In genomic region chr5:75933521-75934044, GRCm38 (mm10) we compare ENCODE assay signal across 8 mouse cellular contexts. TPM values are rescaled to one million over a fixed set of nuclear protein-coding genes. Genes with fewer than 3 reads are reported as not detected.
A peak's percentile ranks its signal among the peaks of the same experiment; 100 is the strongest.
DNase-seq lines count a peak whose midpoint lies in the region; ATAC-seq and TF ChIP-seq lines count a peak whose summit lies in the region.

No protein-coding gene starts in this region.

- 0 out of 2 replicates have a peak overlapping the region, but pooled peaks have one; percentile 11 for H3K27ac ChIP-seq in intestine, embryonic 14.5 days (ENCODE audit: low read depth)
- no peak overlapping the region for H3K27ac ChIP-seq in intestine, postnatal 0 days (ENCODE audit: low read depth, low read length)
- peak overlapping the region; percentile 79 for H3K27ac ChIP-seq in bone marrow macrophage, adult 2 months (ENCODE audit: insufficient read depth, low read depth, low read length)
- H3K27ac ChIP-seq in heart, embryonic 16.5 days (ENCODE audit: low read length): peak overlapping the region; percentile 68
- peak overlapping the region; percentile 59; the same call in 1 of the 2 replicates for H3K27ac ChIP-seq in limb, embryonic 15.5 days

- no peaks in the 10 kb centered on the region for H3K9me3 ChIP-seq in intestine, embryonic 14.5 days (ENCODE audit: control insufficient read depth, low read length)
- no peaks in the 10 kb centered on the region for H3K9me3 ChIP-seq in intestine, postnatal 0 days (ENCODE audit: control insufficient read depth)
- no peaks in the 10 kb centered on the region for H3K9me3 ChIP-seq in heart, embryonic 16.5 days (replicated peaks; ENCODE audit: control insufficient read depth, low read length)
- H3K9me3 ChIP-seq in limb, embryonic 15.5 days: no peaks in the 10 kb centered on the region

- no peak for TF ChIP-seq POLR2A in bone marrow macrophage, adult 2 months (IDR thresholded peaks at IDR 0.05; ENCODE audit: borderline replicate concordance, low read depth, low read length)

- H3K9ac ChIP-seq in intestine, embryonic 14.5 days (ENCODE audit: low read length): no peak overlapping the region
- H3K9ac ChIP-seq in intestine, postnatal 0 days (ENCODE audit: low read depth, low read length): no peak overlapping the region
- peak overlapping the region; percentile 4 for H3K9ac ChIP-seq in heart, embryonic 16.5 days (ENCODE audit: low read length)
- no peak overlapping the region for H3K9ac ChIP-seq in limb, embryonic 15.5 days

- H3K4me2 ChIP-seq in intestine, embryonic 14.5 days (ENCODE audit: low read length): no peak overlapping the region
- H3K4me2 ChIP-seq in intestine, postnatal 0 days (replicated peaks; ENCODE audit: low read depth): no peak overlapping the region
- H3K4me2 ChIP-seq in heart, embryonic 16.5 days (ENCODE audit: low read depth, low read length): peak overlapping the region; percentile 42
- 0 out of 2 replicates have a peak overlapping the region, but pooled peaks have one; percentile 12 for H3K4me2 ChIP-seq in limb, embryonic 15.5 days

- no peaks in the 10 kb centered on the region for H3K27me3 ChIP-seq in intestine, embryonic 14.5 days (replicated peaks; ENCODE audit: control insufficient read depth, insufficient read depth, low read length)
- H3K27me3 ChIP-seq in intestine, postnatal 0 days (replicated peaks; ENCODE audit: control insufficient read depth, insufficient read depth, low read length): no peaks in the 10 kb centered on the region
- H3K27me3 ChIP-seq in heart, embryonic 16.5 days (ENCODE audit: control insufficient read depth, insufficient read depth, low read length): no peaks in the 10 kb centered on the region
- no peaks in the 10 kb centered on the region for H3K27me3 ChIP-seq in limb, embryonic 15.5 days

- no peak for TF ChIP-seq CTCF in intestine, postnatal 0 days (IDR thresholded peaks at IDR 0.05; ENCODE audit: low read depth)
- TF ChIP-seq CTCF in bone marrow macrophage, adult 2 months (IDR thresholded peaks at IDR 0.05; ENCODE audit: low read depth, low read length): no peak

- no peak for ATAC-seq in intestine, embryonic 14.5 days (replicated peaks; ENCODE audit: low FRiP score, low TSS enrichment, low read depth)
- ATAC-seq in intestine, postnatal 0 days: no peak
- ATAC-seq in heart, embryonic 16.5 days (replicated peaks; ENCODE audit: extremely low read depth, insufficient read depth, low FRiP score): peak; percentile 76
- ATAC-seq in limb, embryonic 15.5 days (ENCODE audit: insufficient number of reproducible peaks, low FRiP score, low TSS enrichment, low read depth): peak; percentile 44; the same call in 1 of the 2 replicates
- no peak for ATAC-seq in erythroblast, adult 5-6 weeks (replicated peaks; ENCODE audit: low FRiP score, poor library complexity, severe bottlenecking)

- H3K4me1 ChIP-seq in intestine, embryonic 14.5 days (replicated peaks; ENCODE audit: control insufficient read depth, insufficient read depth, low read length): peaks cover 2% of the 10 kb centered on the region; the same call in 1 of the 2 replicates
- H3K4me1 ChIP-seq in intestine, postnatal 0 days (replicated peaks; ENCODE audit: control insufficient read depth, insufficient read depth, low read length): no peaks in the 10 kb centered on the region
- peaks cover 21% of the 10 kb centered on the region for H3K4me1 ChIP-seq in bone marrow macrophage, adult 2 months (ENCODE audit: control insufficient read depth, insufficient read depth, low read length)
- peaks cover 11% of the 10 kb centered on the region for H3K4me1 ChIP-seq in heart, embryonic 16.5 days (ENCODE audit: control insufficient read depth, insufficient read depth, low read length)
- H3K4me1 ChIP-seq in limb, embryonic 15.5 days: peaks cover 5% of the 10 kb centered on the region; the same call in 1 of the 2 replicates

- no peak for DNase-seq in intestine, embryonic 14.5 days (ENCODE audit: low spot score)
- peak; percentile 9 for DNase-seq in naive thymus-derived CD4-positive, alpha-beta T cell, adult 2 months (ENCODE audit: low read depth)
- DNase-seq in cerebellum, postnatal 36 days: no peak

- no peak overlapping the region for H3K4me3 ChIP-seq in intestine, embryonic 14.5 days (ENCODE audit: low read depth, low read length)
- no peak overlapping the region for H3K4me3 ChIP-seq in intestine, postnatal 0 days (ENCODE audit: low read depth, low read length)
- H3K4me3 ChIP-seq in bone marrow macrophage, adult 2 months (ENCODE audit: insufficient read depth, low read length): peak overlapping the region; percentile 47
- peak overlapping the region; percentile 13 for H3K4me3 ChIP-seq in heart, embryonic 16.5 days (ENCODE audit: low read length)
- H3K4me3 ChIP-seq in limb, embryonic 15.5 days: no peak overlapping the region

- H3K36me3 ChIP-seq in intestine, embryonic 14.5 days (ENCODE audit: control insufficient read depth, insufficient read depth, low read length): no peaks in the 10 kb centered on the region; the same call in 1 of the 2 replicates
- H3K36me3 ChIP-seq in intestine, postnatal 0 days (ENCODE audit: control insufficient read depth, insufficient read depth): peaks cover 3% of the 10 kb centered on the region; the same call in 1 of the 2 replicates
- no peaks in the 10 kb centered on the region for H3K36me3 ChIP-seq in heart, embryonic 16.5 days (ENCODE audit: control insufficient read depth, insufficient read depth)
- no peaks in the 10 kb centered on the region for H3K36me3 ChIP-seq in limb, embryonic 15.5 days

- 67% methylated on average over 20 of the region's 20 CpGs for WGBS in intestine, embryonic 14.5 days
- 70% methylated on average over 20 of the region's 20 CpGs for WGBS in intestine, postnatal 0 days
- WGBS in heart, embryonic 16.5 days: 44% methylated on average over 20 of the region's 20 CpGs
- WGBS in limb, embryonic 15.5 days: 56% methylated on average over 20 of the region's 20 CpGs

RNA-seq across cellular contexts. Expression of gene Kdr, which starts 44.7 kb away (rescaled TPM):
- 30.0 and 32.2 TPM in 2 replicates for polyA plus RNA-seq in intestine, embryonic 14.5 days (2014; fragmentation: Nextera tagmentation; extraction: Ambion mirVana)
- 10.4 and 11.6 TPM in 2 replicates for polyA plus RNA-seq in intestine, postnatal 0 days (2015; fragmentation: Nextera tagmentation; extraction: Ambion mirVana)
- polyA plus RNA-seq in bone marrow macrophage, adult 2 months (2012; ENCODE audit: insufficient read depth, insufficient read length, missing spikeins): 2.1 and 2.8 TPM in 2 replicates
- polyA plus RNA-seq in heart, embryonic 16.5 days (2015; fragmentation: Nextera tagmentation; extraction: Ambion mirVana): 38.5 and 46.2 TPM in 2 replicates
- polyA plus RNA-seq in limb, embryonic 15.5 days (2015; fragmentation: Nextera tagmentation; extraction: Ambion mirVana): 27.0 and 27.1 TPM in 2 replicates
- not detected in 2 replicates for total RNA-seq in erythroblast, adult 5-6 weeks (2015; ENCODE audit: low replicate concordance)
- total RNA-seq in erythroblast, adult 5-6 weeks (2017; ENCODE audit: low replicate concordance): 0.17 TPM in 1 of 2 replicates, not detected in the other

Comparison
In these comparisons a context has a peak if more than half of its experiments do, and no peak if none do; other contexts are left out.
1. ATAC-seq: peak in heart, embryonic 16.5 days (single experiment) and limb, embryonic 15.5 days (single experiment); none in intestine, embryonic 14.5 days (single experiment), intestine, postnatal 0 days (single experiment) and erythroblast, adult 5-6 weeks (single experiment).
2. H3K4me2 ChIP-seq: peak in heart, embryonic 16.5 days (single experiment) and limb, embryonic 15.5 days (single experiment); none in intestine, embryonic 14.5 days (single experiment) and intestine, postnatal 0 days (single experiment).
3. H3K4me3 ChIP-seq: peak in bone marrow macrophage, adult 2 months (single experiment) and heart, embryonic 16.5 days (single experiment); none in intestine, embryonic 14.5 days (single experiment), intestine, postnatal 0 days (single experiment) and limb, embryonic 15.5 days (single experiment).